Mouse (Mus musculus) ovary, postnatal 36 days (tissue): Measurements from ENCODE around the gene Jam3.

Source experiments
- DNase-seq: peaks from one replicate; pipeline ENCODE4 v3.0.0; 2022; ENCODE audit warnings: low spot score, mixed read lengths

The Jam3 gene

DNA sequence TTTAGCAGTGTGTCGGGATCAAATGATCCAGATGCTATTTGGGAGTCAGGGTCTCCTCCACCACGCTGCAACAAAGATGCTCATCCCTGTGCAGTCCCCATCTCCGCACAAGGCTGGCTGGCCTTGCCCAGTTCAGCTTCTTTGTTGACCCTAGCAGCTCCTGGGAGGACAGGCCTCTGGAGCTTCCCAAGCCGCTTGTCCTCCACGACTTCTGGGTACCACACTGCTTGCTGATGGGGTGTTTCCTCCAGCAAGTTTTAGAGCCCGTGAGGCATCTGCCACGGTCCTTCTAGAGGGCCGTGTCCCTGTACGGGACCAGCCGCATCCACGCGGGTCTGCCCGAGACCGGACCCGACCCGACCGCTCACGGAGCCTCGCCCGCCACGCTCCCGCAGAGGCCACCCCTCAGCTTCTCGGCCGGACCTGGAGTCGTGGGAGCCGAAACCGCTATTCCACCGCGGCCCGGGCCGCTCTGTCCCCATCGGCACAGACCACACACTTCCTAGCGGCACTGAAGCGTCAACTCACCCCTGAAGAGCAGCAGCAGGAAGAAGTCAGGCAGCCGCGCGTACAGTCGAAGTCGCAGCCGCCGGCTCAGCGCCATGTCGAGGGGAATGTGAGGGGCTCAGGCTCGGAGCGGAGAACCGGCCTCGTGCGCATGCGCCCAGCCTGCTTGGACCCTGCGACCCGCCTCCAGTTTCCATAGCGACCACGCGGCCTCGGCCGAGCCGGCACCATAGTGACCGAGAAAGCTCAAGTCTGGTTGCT, at the start of gene Jam3:
TSS of gene Jam3 (minus strand) at position 659 of the 768 bp plus-strand sequence.
- peak; percentile 95 for DNase-seq

DNA sequence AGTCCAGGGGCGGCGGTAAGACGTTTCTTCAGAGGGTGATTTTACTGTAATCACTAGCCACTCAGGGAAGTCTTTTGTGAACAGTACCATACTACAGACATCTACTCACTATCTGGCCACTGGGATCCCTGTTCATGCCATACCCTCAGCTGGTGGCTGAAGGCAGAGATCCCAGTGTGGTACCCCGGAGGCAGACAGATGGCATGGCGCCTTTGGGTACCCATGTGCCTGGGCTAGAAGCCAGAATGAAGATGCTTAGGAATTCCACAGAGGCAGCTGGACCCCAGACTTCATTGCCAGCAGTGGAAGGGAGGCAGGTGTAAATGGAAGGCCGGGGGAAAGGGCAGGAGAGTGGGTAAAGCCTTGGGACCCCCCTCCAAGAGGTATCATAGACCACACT, 49.0 kb upstream of the Jam3 start:
- no peak for DNase-seq

- no peak for DNase-seq
Measured at GRCm38 (mm10) chr9:27203134-27203533, 47.9 kb upstream of the Jam3 start.

DNA sequence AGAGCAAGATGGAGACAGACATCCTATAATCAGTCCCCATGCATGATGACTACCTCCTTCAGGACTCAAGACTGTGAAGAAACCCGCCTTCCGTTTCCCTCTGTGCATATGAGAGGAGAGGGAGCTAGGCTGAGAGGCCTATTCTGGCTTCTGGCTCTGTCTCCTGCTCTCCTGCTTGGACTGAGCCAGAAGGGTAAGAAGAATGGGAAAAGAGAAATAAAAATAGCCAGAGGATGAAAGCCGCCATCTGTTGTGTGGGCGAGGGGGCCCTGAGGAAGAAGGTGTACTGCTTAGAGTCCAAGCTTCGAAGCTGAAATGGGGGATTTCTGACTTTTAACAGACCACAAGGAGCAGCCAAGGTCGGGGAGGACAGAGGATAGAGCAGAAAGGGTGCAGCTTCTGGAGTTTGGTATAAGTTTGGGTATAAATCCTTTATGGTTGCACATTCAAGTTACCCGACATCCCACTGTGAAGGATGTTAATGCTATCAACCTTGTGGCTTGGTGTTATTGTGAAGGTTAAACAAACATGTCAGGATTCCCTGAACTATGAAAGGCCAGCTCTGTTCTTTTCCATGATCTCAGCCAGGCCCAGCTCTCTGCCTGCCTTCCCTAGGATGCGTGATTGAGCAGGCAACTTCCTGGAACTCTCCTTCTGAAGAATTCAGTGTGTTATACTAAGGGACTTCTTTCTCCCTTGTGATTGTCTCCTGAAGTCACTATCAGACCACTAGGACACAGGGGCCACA, 46.4 kb upstream of the Jam3 start:
- no peak for DNase-seq

DNA sequence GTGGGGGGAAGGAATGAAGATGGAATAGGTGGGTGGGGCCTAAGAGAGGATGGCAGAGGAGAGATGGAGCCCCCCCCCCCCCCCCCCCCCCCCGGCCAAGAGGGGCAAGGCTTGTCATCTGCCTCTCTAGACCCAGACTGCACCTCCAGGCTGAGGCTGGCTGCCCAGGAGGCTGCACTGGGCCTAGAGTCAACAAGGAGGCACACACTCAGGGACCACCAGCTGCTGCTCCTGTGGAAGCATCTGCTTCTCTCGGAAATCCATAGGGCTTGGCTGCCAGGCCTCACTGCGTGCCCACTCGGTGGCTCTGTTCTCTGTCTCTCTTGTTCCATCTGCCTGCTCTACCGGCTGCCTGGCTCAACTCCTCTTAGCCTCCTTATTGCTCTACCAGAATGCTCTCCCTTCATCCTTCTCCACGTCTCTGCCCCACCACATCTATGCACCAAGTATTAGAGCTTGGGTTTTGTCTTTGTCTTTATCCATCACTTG, 38.4 kb upstream of the Jam3 start:
- DNase-seq: no peak

GRCm38 (mm10) chr9:27192761-27193591, 37.8 kb upstream of the Jam3 start:
- DNase-seq: no peak

GRCm38 (mm10) chr9:27192001-27192760, 37.0 kb upstream of the Jam3 start:
- DNase-seq: peak; percentile 86

- peak; percentile 69 for DNase-seq
Measured at GRCm38 (mm10) chr9:27191501-27191981, 36.3 kb upstream of the Jam3 start.

DNA sequence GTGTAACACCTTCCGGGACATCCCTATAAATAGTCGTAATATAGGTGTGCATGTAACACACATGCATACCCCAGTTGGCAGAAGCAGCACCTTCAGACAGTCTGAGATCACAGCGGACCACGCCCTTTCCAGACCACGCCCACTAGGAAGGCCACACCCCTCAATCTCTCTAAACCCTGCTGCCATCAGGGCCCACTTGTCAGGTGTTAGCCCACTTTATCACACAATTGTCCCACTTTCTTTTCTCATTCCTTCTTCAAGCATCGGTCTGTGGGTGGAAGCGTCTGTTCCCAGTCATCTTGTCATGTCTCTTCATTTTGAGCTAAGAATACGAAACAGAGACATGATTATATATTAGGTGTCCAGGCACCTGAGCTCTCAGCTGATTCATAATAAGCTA, 35.2 kb upstream of the Jam3 start:
- no peak for DNase-seq

- no peak for DNase-seq
Measured at GRCm38 (mm10) chr9:27189306-27189705, 34.1 kb upstream of the Jam3 start.

- DNase-seq: no peak
Measured at GRCm38 (mm10) chr9:27188677-27189241, 33.5 kb upstream of the Jam3 start.

DNA sequence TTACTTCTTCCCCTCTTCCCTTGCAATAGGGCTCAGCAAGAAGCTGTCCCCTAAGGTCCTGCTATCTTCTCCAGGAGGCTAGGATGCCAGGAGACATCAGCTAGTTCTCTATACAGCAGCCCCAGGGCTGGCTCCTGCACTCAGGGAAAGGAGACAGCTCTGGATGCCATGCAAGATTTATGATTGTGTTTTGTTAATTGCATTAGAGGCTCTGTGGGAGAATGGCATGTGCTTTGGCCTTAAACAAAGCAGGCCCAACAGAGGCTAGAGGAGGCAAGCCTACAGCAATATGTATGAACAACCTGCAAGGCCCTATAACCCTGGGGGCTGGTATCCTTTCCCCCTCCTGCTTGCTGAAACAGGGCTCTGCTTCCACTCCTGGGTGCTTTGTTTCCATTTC, 30.6 kb upstream of the Jam3 start:
- DNase-seq: no peak

DNA sequence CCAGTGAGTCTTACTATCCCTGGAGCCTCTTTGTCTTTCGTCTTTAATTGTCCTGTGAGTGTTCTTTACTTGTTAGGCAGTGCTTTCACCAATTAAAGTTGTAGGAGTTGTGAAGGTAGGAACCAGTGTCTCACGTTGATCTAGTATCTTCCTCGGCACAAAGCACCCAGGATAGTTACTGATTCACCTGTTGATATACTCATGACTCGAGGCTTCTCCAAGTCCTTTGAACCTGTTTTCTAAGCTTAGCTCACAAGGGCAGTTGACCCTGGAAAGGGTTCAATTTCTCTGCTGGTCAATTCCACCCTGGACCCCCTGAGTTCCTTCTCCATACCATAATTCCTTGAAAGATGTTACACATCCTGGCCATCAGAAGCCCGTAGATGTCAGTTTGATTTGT, 26.9 kb upstream of the Jam3 start:
- DNase-seq: no peak

GRCm38 (mm10) chr9:27180492-27180891, 25.3 kb upstream of the Jam3 start:
- no peak for DNase-seq

DNA sequence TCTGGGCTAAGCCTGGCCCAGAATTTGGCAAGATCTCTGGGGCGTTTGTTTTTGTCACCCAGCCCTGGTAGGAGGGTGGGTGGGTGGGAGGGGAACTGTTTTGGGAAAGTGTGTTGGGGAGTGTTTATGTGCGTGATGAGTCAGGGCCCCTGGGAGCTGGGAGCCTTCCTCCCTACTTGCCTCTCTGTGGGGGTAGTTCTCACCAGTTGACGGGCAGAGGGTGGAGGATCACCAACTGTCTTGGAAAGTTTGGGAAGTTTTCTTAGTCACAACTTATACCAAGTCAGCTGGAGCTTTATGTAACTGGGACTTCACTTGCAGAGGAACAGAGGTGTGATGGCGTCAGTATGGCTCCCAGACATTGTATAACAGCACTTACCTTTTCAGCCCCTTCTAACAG, 23.7 kb upstream of the Jam3 start:
- no peak for DNase-seq

DNA sequence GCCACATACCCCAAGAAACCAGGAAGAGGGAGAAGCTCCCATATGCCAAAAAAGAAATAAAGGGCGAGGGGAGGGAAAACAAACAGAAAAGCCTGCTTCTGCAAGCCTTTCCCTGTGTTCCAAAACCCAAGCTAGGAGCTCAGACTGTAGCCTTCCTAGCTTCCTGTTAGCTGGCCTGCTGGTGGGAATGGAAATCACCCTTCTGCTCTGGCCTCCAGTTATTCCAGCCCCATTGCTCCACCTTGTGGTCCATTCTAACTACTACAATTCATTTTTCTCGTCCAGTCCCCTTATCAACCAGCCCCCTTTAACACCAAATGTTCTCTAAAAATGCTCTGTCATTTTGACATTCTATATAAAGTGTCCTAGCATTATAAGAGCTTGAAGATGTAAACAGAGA, 20.9 kb upstream of the Jam3 start:
- peak; percentile 19 for DNase-seq

DNA sequence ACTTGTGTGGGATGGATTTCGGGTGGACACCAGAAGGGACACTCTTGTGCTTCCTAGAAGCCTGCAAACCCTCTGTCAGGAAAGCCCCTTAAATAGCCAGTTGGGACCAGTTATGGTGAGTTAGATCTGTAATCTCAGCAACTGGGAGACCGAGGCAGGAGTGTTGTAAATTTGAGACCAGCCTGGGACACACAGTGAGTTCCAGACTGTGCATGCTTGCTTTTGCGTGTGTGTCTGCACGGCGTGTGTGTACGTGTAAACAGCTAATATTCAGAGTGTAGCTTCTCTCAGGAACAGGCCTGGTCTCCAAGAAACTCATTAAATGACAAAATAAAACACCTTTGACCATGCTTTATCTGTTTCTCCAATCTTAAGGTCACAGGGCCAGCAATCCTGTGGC, 20.5 kb upstream of the Jam3 start:
- no peak for DNase-seq

DNA sequence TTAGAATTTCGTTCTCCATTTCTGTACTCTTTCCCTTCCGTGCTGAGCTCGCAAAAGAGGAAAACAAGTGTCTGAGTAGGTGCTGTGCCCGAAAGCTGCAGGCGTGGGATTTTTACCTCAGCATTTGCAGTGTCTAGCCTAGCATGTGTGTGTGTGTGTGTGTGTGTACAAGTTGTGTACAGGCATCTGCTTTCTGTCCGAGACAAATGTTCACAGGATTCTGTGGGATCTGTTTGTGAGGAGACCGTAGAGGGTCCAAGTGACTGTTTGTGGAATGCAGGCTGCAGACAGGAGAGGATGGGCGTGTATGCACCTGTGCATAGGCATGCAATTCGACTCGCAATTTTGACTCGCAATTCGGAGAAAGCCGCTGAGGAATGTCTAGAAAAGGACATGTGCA, 20.0 kb upstream of the Jam3 start:
- DNase-seq: no peak

- no peak for DNase-seq
Measured at GRCm38 (mm10) chr9:27174079-27174478, 18.9 kb upstream of the Jam3 start.

DNA sequence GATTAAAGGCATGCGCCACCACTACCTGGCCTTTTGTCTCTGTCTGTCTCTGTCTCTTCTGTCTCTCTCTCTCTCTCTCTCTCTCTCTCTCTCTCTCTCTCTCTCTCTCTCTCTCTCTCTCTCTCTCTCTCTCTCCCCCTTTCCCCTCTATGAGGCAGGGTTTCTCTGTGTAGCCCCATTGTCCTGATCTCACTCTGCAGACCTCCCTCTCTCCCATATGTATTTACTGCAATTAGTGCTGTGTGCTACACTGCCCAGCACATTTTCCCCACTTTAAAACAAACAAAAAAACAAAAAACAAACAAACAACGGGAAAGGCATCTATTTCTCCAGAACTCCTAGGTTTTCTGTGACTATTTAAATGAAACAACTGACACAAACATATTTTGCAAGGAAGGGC, 18.4 kb upstream of the Jam3 start:
- no peak for DNase-seq

DNA sequence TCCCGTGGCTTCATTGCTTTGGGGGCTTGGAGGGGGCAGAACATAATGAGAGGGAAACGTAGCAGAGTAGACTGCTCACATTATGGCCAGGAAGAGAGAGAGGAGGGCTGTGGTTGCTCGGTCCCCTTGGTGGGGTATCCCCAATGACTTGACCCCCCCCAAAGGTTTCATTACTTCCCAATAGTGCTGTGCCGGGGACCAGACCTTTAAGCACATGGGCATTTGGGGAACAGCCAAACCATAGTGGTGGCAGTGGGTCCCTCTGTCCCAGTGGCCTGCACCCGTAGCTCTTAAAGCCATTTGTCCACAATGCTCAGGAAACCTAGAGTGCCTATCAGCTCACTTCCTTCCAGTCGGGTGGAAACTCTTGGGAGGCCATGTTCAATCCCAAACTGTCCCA, 17.6 kb upstream of the Jam3 start:
- no peak for DNase-seq
